Mouse (Mus musculus) left cerebral cortex, adult 9 months (tissue): ENCODE results near the gene Grid1.

Source experiments
- DNase-seq, 2 experiments: peaks; one replicate each; pipeline ENCODE4 v3.0.0; 2022; ENCODE audit warnings: low spot score in 2 of 2

Gene Grid1

DNA sequence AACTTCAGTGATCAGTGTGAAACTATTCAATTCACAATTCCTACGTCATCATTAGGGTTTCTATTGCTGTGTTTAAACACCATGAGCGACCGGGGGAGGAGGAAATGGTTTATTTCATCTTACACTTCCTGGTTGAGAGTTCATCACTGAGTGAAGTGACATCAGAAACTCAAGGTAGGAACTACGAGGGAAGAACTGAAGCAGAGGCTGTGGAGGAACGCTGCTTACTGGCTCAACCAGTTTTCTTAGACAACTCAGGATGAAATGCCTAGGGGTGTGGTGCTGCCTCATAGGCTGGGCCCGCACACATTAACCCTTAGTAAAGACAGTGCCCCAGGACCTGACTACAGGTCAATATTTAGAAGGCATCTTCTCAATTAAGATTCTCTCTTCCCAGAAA lies 389.5 kb downstream of the Grid1 start:
- no peak for DNase-seq

DNA sequence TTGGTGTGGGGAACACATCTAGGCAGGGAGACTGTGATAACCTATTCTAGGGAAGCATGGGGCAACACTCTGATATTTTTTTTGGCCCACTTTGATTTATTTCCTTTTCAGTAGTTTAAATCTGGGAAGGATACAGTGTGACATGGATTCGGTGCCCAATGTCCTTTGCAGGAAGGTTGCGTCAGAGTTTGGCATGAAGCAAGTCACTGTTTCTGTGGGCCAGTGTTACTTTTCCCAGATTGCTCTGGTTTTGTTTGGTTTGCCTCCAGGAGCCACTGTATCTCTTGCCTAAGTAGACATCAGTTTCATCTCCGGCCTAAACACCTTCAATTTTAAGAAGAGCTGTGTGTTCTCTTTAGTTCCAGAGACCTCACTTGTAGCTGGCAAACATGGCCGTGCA lies 399.1 kb downstream of the Grid1 start:
- DNase-seq, result no peak

DNA sequence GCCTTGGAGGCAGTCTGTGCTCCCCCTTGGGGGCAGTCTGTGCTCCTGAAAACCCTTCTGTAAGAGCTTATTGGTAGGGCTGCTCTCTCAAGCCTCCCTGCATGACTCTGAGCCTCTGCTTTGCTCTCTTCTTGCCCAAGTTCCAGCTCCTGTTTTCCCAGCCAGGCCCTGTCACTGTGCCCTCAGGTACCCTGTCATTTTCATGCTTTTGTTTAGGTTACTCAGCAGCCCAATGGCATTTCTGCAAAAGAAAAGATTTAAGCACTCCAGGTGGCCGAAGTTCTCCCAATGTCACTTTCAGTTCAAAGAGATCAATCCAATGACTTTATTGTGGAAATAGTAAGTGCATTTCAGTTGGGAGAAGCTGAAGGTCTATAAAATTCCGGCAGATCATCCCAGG lies 402.3 kb downstream of the Grid1 start:
- DNase-seq, result no peak

DNA sequence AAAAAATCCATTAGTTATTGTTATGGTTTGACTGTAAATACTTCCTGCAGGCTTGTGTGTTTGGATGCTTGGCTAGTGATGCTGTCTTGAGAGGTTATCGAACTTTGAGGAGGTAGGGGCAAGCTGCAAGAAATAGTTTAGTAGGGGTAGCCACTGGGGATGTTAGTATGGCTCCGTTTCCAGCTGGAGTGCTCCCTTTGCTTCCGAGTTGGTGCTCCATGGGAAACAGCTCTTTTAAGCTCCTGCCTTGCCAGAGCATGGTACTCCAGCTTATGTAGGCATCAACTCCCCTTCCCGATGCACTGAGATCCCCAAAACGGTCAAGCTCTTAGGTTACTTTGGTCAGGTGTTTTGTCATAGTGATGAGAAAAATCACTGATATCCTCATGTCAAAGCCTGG lies 407.7 kb downstream of the Grid1 start:
- DNase-seq, result no peak

DNA sequence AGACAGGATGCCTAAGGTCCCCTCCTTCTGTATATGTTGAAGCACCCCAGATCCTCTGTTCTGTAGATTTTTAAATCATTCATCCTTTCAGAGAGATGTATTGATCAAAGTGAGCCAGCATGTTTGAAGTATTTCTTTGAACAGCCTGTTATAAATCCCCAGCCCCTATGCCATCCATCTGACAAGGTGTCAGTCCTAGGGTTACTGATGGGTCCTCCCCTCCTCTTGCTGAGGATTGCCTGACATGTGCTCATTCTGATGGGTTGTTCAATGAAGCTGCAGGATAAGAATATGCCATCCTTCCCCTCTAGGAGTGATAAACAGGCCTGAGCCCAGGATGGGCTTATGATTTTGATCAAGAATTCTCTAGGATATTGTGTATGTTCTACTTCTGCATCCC lies 411.5 kb downstream of the Grid1 start:
- DNase-seq, result no peak

DNA sequence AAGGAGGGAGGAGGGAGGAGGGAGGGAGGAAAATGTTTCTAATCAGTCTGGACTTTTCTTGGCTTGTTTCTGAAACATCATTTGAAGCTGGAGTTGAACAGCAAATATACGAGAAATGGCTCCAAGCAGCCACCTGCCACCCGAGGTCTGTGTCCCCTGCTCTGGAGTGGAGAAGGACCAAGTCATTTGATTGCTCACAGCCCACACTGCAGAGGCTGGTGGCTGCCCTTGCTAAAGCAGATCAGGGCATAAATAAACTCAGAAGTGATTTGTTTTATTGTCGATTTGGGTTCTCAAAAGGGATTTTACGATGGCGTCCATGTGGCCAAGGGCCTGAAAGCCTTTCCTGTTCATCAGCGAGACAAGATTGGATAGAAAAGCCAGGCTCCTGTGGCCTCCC lies 423.0 kb downstream of the Grid1 start:
- no peak for DNase-seq

DNA sequence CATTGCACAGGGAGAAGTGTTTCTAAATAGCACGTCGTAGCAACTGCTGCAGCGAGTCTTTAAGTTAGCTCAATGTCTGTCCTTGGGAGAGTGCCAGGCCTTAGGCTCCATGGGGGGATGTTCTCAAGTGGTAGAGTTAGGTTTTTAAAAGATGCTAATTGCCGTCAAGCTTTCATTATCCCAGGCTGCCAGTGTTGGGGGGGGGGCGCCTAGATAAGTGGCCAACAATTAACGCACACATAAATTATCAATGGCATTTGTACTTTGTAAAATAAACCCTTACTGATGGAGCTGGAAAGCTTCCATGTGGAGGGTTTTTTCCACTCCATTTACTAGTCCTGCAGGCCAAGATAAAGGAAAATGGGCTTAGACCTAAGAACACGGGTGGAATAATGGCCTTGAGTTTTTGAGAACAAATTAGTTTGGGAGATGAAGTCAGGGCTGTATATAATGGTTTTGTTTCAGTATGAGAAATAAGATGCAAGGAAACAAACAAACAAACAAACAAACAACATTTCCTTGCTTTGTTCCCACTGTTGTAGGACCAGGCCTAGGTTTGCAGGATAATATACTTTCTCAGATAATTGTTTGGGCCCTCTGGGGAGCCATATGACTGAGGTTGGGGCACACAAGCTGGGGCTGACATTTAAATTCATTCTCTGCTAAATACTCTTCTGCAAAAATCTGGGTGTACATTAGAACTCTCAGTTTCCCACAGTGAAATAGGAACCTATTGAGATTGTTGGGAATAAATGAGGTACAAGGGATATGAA lies 425.1 kb downstream of the Grid1 start:
- DNase-seq, result no peak

DNA sequence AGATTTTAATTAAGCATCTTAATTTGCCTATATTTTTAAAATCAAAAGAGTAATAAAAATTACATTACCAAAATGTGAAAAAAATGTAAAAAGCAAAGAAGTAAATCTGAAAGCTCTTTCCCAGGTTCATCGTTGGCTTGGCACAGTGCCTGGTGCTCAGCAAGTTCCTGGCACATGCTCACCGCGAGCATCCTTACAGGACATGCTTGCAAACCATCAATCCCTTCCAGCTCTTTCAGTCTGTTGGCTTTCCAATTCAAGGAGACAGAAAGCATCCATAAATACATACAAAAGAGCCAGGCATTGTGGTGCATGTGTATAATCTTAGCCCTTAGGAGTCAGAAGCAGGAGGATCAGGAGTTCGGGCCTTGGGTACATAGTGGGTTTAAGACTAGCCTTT lies 430.5 kb downstream of the Grid1 start:
- DNase-seq, result peak in 1 of 2 experiments; percentile 17

DNA sequence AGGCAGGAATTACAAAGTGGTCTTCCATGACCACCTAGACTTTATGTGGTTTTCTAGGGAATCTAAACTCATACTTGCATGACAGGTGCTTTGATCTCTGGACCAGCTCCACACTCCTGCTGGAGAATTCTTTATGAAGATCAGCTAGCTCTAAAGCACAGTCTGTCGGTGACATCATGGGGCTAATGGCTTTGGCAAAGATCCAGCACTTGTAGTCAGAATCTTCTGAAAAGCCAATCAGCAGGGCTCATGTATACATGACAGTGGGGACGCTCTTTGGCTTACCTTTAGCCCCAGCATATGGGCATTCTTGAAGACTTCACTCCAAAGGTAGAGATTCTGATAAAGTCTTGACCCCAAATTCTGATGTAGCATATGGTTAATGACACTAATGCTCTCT lies 434.6 kb downstream of the Grid1 start:
- DNase-seq, result no peak

DNA sequence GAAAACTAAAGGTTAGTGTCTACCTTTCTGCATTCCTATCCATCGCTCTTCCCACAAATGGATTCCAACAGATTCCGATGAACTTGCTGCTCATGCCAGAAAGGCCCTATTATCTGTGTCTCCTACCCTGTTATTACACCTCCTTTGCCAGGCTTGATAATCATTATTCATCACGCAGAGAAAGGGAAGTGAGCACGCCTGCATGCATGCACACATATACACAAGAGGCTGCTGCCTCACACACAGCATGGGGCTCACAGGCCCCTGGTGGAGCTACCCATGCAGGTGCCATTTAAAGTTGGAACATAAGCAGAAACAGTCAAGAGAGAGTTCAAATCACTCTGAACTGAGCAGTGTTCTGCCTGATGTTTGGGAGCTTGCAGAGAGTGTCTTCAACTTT lies 450.4 kb downstream of the Grid1 start:
- DNase-seq, result no peak

DNA sequence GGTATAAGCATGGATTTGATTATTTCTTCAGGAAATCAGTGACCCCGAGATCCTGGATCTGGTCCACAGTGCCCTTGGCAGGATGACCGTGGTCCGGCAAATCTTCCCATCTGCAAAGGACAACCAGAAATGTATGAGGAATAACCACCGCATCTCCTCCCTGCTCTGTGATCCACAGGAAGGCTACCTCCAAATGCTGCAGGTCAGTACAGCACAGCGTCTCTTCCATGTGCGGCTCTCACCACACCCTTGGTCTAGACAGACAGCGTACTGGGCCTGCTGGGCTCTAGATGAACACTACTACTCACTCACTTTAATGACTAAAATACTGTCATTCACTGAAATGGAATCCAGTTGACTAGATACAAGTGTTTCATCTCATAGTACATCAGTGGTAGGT lies 489.3 kb downstream of the Grid1 start:
- no peak for DNase-seq

DNA sequence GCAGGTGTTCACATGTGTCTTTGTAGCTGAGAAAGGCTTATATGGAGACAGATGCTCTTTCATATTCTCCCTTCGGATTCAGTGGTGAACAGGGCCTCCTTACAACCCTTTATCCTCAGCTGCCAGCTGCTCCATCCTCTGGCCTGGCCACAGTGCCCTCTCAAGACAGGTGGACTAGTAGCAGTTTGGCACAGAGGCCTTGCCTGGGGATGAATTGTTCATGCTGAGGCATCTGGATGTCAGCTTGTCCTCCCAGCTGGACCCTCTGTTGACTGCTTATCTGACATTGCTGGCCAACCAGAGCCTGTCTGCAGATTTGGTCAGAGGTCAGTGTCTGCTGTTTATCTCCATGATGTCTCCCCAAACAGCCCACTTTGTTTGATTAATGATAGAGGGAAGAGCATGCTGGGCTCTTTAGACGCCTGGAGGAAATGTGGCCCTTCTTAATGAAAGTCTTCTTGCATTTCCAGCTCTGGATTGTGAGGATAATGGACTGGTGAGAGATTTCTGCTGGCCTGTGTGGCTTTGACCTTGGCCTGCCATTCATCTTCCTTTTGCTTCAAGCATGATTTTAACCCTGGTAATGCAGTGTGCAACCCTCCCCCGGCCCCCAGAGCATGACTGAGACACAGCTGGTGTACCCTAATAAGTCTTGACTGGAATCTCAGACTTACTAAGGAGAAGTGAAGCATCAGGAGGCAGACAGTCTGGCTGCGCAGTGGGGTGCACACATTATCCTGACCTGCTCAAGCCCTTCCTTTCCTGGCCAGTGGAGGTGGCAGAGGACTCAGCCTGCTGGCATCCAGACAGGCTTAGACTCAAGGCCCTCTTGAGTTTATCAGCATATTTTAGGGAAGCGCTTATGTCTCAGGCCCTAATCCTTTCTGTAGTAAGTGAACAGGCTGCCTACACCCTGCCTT lies 493.7 kb downstream of the Grid1 start:
- DNase-seq, result no peak

DNA sequence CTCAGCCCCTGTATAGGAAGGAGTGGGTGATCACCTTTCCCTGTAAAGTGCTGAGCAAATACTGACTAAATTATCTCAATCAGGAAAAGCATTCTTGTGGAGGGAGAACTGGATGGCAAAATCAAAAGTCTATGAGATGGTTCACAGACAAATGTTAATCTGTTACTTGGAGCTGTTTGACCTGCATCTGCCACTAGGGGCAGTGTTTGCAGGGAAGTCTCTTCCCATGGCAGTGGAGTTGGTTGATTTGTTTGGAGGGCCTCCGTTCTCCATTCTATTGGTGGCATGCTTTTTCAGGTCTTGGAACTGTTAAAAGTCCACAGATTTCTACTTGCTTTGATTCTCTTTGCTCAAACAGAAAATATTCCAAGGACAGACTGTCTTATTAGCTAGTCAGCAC lies 506.4 kb downstream of the Grid1 start:
- peak in 1 of 2 experiments; percentile 11 for DNase-seq

DNA sequence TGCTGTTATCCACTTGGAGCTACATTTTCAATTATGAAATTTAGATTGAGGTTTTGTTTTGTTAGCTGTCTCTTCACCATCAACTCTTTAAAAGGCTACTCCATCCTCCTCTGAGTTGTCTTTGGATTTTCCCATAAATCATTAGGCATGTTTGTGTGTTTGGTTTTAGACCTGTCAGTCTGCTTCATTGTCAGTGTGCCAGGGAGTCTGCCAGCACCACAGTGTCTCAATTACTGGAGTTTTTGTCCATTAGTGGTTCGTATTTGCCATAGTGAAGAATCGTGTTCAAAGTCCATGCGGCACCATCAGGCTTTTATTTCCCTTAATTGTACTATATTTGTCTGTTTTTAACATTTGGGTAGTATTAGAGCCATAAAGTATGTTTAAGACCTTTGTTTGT lies 516.7 kb downstream of the Grid1 start:
- DNase-seq, result no peak

DNA sequence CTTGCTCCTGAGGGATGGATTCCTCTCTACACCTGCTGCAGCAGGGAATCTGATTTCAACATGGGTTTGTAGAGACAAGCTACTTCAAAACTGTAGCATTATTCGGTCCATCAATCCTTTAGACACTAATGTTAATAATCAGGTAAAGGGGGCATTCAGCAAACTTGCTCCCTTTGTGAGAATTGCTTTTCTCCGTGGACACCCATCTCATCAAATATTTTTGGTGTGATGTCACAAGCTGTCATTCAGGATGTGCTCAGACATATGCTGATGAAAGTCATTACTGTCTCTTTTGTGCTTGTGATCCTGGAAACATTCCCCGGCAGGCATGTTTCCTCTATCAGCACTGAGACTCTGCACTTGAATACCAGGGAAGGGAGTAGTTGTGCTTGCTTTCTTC lies 536.1 kb downstream of the Grid1 start:
- DNase-seq, result no peak

DNA sequence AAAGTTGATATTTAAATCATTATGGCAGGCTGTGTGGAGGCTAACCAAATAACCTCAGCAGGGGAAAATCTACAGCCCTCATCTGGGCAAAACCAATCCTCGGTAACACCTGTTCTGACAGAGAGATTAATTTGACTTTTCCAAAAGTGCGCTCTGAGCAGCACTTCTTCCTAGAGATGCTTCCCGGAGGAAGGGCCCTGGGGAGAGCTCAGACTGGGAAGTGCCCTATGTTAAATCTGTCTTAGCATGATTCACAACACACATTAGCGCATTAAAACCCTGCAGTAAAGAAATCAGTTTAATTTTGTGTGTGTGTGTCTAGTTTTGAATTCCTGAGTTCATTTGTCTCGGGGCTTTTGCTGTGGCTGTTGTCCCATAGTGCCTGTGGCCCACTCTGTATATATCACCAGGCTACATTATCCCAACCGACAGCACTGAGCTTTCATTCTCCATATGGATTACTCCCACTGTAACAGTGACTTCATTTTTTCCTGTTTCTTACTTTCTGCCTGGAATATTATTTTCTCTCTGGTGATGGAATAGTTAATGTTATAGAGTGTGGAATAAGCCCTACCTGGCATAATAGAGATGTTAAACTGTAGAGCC lies 536.7 kb downstream of the Grid1 start:
- no peak for DNase-seq

DNA sequence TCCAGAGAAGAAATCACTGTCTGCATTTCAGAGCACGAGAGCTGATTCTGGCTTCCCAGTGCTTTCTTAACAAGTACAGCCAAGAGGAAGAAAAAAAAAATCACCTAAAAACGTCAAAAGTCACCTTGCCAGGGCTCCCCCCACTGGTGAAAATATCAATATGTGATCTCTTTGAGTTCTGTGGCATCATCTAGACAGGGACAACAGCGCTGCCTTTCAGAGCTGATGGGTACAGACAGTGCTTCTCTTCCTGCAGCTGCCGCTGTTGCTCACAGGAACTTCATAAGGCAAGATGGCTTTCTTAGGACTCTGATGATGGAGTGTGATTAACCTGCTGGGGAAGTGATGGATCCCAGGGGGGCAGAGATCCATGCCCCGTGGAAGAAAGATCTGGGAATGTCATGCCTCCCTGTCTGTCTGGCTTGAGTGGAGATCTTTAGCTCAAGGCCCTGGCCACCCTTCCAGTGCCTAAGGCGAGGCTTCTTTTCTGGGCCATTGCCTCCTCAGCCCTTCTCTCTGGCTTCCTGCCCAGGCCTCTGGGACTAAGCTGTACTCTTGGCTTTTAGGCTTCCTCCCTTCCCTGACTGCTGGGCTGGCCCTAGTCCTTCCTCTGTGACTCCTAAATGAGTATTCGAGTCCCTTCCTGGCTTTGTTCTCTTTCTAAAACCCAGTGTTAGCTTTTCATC lies 538.4 kb downstream of the Grid1 start:
- peak in 1 of 2 experiments; percentile 16 for DNase-seq

DNA sequence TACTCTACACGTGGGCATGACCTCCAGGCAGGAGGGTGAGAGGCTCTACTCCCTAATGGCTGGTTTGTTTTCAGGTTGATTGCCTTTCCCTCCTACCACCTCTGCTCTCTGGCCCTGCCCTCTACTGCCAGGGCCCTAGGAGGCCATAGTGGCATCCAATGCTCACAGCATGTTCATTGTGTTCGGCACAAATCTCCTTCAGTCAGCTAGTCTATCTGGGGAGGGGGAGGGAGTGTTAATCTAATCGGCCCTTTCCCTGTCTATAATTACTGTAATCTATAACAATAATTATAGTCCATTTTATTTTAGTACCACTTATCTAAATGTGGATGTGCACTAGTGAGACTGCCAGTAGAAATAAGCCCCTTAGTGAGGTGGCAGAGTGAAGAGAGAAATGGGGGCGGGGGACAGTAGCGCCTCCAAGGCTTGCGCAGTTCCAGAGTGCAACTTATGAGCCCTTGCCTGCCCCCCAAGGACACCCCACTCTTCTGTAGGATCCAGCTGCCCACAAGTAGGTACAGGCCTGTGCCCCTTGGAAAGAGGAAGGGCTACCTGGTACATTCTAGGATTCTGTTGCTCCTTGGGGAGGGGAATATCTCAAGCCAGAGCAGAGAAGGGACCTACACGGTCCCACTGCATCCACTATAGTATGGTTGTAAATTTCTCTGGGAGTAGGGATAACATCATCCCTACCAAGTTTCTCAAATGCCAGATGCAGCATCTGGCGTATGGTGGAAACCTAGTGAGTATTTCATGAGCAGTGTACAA lies 545.5 kb downstream of the Grid1 start:
- DNase-seq, result no peak

DNA sequence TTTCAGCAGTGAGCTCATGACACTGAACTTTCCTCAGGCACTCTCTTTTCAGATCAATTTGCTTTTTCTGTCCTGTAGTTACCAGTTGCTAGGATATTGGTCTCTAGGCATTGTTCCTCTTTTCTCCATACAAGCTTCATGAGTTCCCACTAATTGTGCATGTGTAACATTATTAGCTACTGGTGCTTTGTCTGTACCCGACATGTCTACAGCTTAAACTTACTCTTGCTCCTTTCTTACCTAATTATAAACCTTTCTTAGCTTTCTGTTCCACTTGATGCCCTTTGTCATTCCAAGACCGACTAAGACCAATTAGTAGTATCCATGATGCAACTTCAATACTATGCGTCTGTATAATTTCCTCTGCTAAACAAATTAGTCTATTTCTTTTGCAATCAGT lies 554.5 kb downstream of the Grid1 start:
- no peak for DNase-seq

DNA sequence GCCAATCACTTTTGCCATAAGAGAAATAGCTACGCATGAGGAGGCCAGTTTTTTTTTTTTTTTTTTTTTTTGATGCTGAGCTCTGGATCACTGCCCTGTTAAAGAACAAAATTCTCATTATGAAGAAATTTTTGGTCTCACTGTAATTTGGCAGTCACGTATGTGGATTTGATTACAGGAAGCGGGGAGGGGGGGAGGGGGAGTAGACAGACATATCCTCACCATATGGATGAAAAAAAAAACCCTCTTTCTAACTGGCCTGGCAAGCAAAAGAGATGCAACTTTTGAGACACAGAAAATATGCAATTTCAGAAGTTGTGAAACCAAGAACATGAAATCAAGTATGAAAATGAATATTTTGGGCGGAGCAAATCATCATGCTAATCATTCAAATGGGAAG lies 573.7 kb downstream of the Grid1 start:
- no peak for DNase-seq

DNA sequence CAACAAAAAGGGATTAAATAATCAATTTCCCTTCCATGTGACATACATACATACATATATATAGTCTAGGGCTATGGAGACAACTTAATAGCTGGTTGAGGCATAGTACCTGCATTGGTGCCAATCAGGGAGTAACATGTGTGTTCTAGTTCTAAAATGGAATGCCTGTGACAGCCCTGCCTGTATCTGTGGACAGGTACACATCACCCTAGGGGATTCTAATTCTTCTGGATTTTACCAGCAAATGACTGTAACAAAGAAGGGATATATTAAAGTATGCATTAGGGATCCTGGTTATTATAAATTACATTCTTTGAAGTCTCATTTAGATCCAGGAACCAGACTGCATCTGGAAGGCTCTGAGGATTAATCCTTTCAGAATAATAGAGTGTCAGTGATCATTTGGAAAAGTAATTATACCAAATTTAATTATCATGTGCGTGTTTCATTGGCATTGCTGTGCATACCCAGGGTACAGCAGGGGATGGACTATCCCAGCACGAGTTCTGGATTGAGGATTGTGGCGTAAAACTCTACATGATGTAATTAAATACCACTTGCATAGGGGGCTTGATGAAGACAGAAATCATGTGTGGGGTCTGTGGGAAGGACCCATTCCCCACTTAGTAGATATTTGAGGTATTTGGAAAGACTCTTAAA lies 584.5 kb downstream of the Grid1 start:
- DNase-seq, result no peak
